Mouse (Mus musculus): ENCODE data around the gene Dync1h1. TPM values are rescaled to one million over a fixed set of nuclear protein-coding genes. Genes with fewer than 3 reads are reported as not detected.
A peak's percentile ranks its signal among the peaks of the same experiment; 100 is the strongest.
"Not testable (repeated sequence)": the region's sequence is repeated elsewhere in the genome, so short reads cannot be mapped to it uniquely, and the experiment has no call there.

Gene Dync1h1
- total RNA-seq, 2 experiments from 2014 or later = 66.2 to 107 TPM

GRCm38 (mm10) chr12:110688921-110689320 lies 87.7 kb downstream of the Dync1h1 start:
- not testable (repeated sequence) for ATAC-seq (replicated peaks; ENCODE audit: low FRiP score, poor library complexity, severe bottlenecking)

GRCm38 (mm10) chr12:110689919-110690643 lies 88.8 kb downstream of the Dync1h1 start:
- no peak for ATAC-seq (replicated peaks; ENCODE audit: low FRiP score, poor library complexity, severe bottlenecking)

GRCm38 (mm10) chr12:110693378-110693777 lies 92.1 kb downstream of the Dync1h1 start:
- not testable (repeated sequence) for ATAC-seq (replicated peaks; ENCODE audit: low FRiP score, poor library complexity, severe bottlenecking)

GRCm38 (mm10) chr12:110695676-110696171 lies 94.5 kb downstream of the Dync1h1 start:
- ATAC-seq (replicated peaks; ENCODE audit: low FRiP score, poor library complexity, severe bottlenecking) = peak; percentile 40

GRCm38 (mm10) chr12:110696173-110696974 lies 95.1 kb downstream of the Dync1h1 start:
- peak; percentile 77 for ATAC-seq (replicated peaks; ENCODE audit: low FRiP score, poor library complexity, severe bottlenecking)

GRCm38 (mm10) chr12:110696975-110697400 lies 95.7 kb downstream of the Dync1h1 start:
- no peak for ATAC-seq (replicated peaks; ENCODE audit: low FRiP score, poor library complexity, severe bottlenecking)

- no peak for ATAC-seq (replicated peaks; ENCODE audit: low FRiP score, poor library complexity, severe bottlenecking)
Observed at GRCm38 (mm10) chr12:110697457-110697856, 96.2 kb downstream of the Dync1h1 start.

- ATAC-seq (replicated peaks; ENCODE audit: low FRiP score, poor library complexity, severe bottlenecking) = no peak
Observed at GRCm38 (mm10) chr12:110698080-110698479, 96.8 kb downstream of the Dync1h1 start.

GRCm38 (mm10) chr12:110698523-110699170 lies 97.4 kb downstream of the Dync1h1 start:
- peak; percentile 2; the same call in 1 of the 2 replicates for ATAC-seq (replicated peaks; ENCODE audit: low FRiP score, poor library complexity, severe bottlenecking)

- no peak for ATAC-seq (replicated peaks; ENCODE audit: low FRiP score, poor library complexity, severe bottlenecking)
Observed at GRCm38 (mm10) chr12:110699171-110699547, 97.9 kb downstream of the Dync1h1 start.

GRCm38 (mm10) chr12:110700730-110701129 lies 99.5 kb downstream of the Dync1h1 start:
- no peak for ATAC-seq (replicated peaks; ENCODE audit: low FRiP score, poor library complexity, severe bottlenecking)

GRCm38 (mm10) chr12:110701363-110701762 lies 100.1 kb downstream of the Dync1h1 start:
- ATAC-seq (replicated peaks; ENCODE audit: low FRiP score, poor library complexity, severe bottlenecking) = not testable (repeated sequence)

- no peak for ATAC-seq (replicated peaks; ENCODE audit: low FRiP score, poor library complexity, severe bottlenecking)
Observed at GRCm38 (mm10) chr12:110702556-110702955, 101.3 kb downstream of the Dync1h1 start, which contains the start of gene Hsp90aa1. TSS of gene Hsp90aa1 (minus strand) at chr12:110702728.

- ATAC-seq (replicated peaks; ENCODE audit: low FRiP score, poor library complexity, severe bottlenecking) = peak; percentile 69
Observed at GRCm38 (mm10) chr12:110703008-110703471, 101.8 kb downstream of the Dync1h1 start.

- ATAC-seq (replicated peaks; ENCODE audit: low FRiP score, poor library complexity, severe bottlenecking) = no peak
Observed at GRCm38 (mm10) chr12:110703682-110704081, 102.4 kb downstream of the Dync1h1 start.

GRCm38 (mm10) chr12:110705419-110705818 lies 104.2 kb downstream of the Dync1h1 start:
- ATAC-seq (replicated peaks; ENCODE audit: low FRiP score, poor library complexity, severe bottlenecking) = not testable (repeated sequence)

GRCm38 (mm10) chr12:110706337-110707231 lies 105.3 kb downstream of the Dync1h1 start:
- peak; percentile 60; the same call in 1 of the 2 replicates for ATAC-seq (replicated peaks; ENCODE audit: low FRiP score, poor library complexity, severe bottlenecking)

GRCm38 (mm10) chr12:110707451-110707850 lies 106.2 kb downstream of the Dync1h1 start:
- ATAC-seq (replicated peaks; ENCODE audit: low FRiP score, poor library complexity, severe bottlenecking) = no peak

- no peak for ATAC-seq (replicated peaks; ENCODE audit: low FRiP score, poor library complexity, severe bottlenecking)
Observed at GRCm38 (mm10) chr12:110711270-110711669, 110.0 kb downstream of the Dync1h1 start.
